ENCODE assay signal across 8 mouse cellular contexts in the genomic region with DNA sequence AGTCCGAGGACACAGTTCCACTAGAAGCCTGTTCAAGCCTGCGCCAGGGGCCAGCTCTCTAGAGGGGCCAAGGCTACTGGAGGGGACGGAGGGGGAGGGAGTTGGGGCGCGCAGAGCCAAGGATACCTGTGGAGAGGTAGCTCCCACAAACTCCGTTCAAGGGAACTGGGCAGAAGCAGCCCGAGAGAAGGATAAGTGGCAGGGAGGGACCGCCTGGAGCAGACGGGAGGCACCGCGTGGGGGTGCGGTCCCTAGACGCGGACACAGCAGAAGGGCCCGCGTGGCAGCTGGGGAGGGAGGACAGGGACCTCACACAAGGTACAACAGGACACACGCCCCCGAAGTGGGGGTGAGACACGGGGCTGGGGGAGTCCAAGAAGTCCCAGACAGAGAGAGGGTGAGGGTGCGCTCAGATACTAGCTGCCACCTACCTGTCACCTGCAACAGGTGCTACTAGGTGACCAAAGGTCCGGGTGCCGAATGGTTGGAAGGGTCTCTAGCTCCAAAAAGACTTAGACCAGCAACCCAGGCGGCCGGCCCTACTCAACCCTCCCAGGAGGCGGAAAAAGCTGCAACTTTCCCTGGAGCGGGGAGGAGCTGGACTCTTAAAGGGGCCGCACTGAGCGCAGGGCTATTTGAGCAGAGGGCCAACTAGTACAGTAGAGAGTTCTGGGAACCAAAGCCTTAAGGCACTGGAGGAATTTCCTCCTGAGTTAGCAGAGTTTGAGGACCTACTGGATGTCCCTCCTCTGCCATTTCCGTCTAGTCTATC. TPM values are rescaled to one million over a fixed set of nuclear protein-coding genes. Genes with fewer than 3 reads are reported as not detected.
DNase-seq lines count a peak whose midpoint lies in the region; ATAC-seq and TF ChIP-seq lines count a peak whose summit lies in the region.

Sytl4 (minus strand) TSS at position 582 of the 772 bp plus-strand sequence.

- CTCF ChIA-PET in Patski (lab: Charles Lee), result interaction anchor here (0.8 kb wide), 1 partner anchor 34 kb away, joined by 3 read pairs; no protein-coding TSS in a partner anchor

- no peak for DNase-seq in Patski (ENCODE audit: low read depth, low spot score)
- DNase-seq in embryo, embryonic 11.5 days (ENCODE audit: low read depth, low spot score), result peak; percentile 3
- DNase-seq in heart, embryonic 10.5 days (ENCODE audit: low spot score), result peak; percentile 75
- DNase-seq in kidney, adult 9 months, result peak; percentile 28
- DNase-seq in retina, embryonic 14.5 days (ENCODE audit: low spot score), result peak; percentile 51
- DNase-seq in spleen, postnatal 36 days (ENCODE audit: low spot score in 2 of 2), result no peak

- H3K9me3 ChIP-seq in heart, embryonic 10.5 days, result no peaks in the 10 kb centered on the region
- no peaks in the 10 kb centered on the region for H3K9me3 ChIP-seq in lung, embryonic 16.5 days (ENCODE audit: control insufficient read depth, low read length)

- in situ Hi-C loops in Patski (cut with MboI; ENCODE audit: low pct_unique_long_range_greater_than_20kb), result no loop called here

- H3K36me3 ChIP-seq in heart, embryonic 10.5 days, result no peaks in the 10 kb centered on the region
- H3K36me3 ChIP-seq in lung, embryonic 16.5 days (ENCODE audit: control insufficient read depth, insufficient read depth, low read length), result no peaks in the 10 kb centered on the region

- ATAC-seq in Patski, result peak; percentile 54
- peak; percentile 89 for ATAC-seq in lung, embryonic 16.5 days (ENCODE audit: low read depth)
- no peak for ATAC-seq in erythroid progenitor cell, adult 5-6 weeks (replicated peaks; ENCODE audit: low FRiP score, poor library complexity, severe bottlenecking)

- WGBS in heart, embryonic 10.5 days, result 14% methylated on average over 29 of the region's 29 CpGs
- 14% methylated on average over 29 of the region's 29 CpGs for whole genome bisulfite sequencing in lung, embryonic 16.5 days

- peaks cover 50% of the 10 kb centered on the region for H3K27me3 ChIP-seq in Patski
- H3K27me3 ChIP-seq in heart, embryonic 10.5 days (ENCODE audit: insufficient read depth, poor library complexity, severe bottlenecking), result peaks cover 12% of the 10 kb centered on the region; the same call in 1 of the 2 replicates
- no peaks in the 10 kb centered on the region; the same call in 1 of the 2 replicates for H3K27me3 ChIP-seq in lung, embryonic 16.5 days (ENCODE audit: control insufficient read depth, insufficient read depth, low read depth, low read length)

- POLR2A ChIA-PET in Patski (lab: Charles Lee), result no interaction called here

- 0 out of 2 replicates have a peak within 1 kb of the TSS, but pooled peaks have one; percentile 23 for H3K27ac ChIP-seq in heart, embryonic 10.5 days
- no peak within 1 kb of the TSS for H3K27ac ChIP-seq in lung, embryonic 16.5 days (ENCODE audit: low read length)

- TF ChIP-seq CTCF in Patski (IDR thresholded peaks at IDR 0.05), result no peak

- peak within 1 kb of the TSS; percentile 63 for H3K4me2 ChIP-seq in lung, embryonic 16.5 days (ENCODE audit: low read depth, low read length)

- peak within 1 kb of the TSS; percentile 63 for H3K4me3 ChIP-seq in heart, embryonic 10.5 days
- peak within 1 kb of the TSS; percentile 59 for H3K4me3 ChIP-seq in lung, embryonic 16.5 days (ENCODE audit: low read length)

- H3K9ac ChIP-seq in lung, embryonic 16.5 days (ENCODE audit: low read length), result peak within 1 kb of the TSS; percentile 69

- no peaks in the 10 kb centered on the region for H3K4me1 ChIP-seq in heart, embryonic 10.5 days
- no peaks in the 10 kb centered on the region for H3K4me1 ChIP-seq in lung, embryonic 16.5 days (replicated peaks; ENCODE audit: control insufficient read depth, insufficient read depth, low read length)

RNA-seq across cellular contexts. Expression of gene Sytl4, which starts in this region (rescaled TPM):
- 0.63 TPM for polyA plus RNA-seq in Patski (2021)
- 2.9 and 5.0 TPM in 2 replicates for polyA plus RNA-seq in heart, embryonic 10.5 days (2016; fragmentation: Nextera tagmentation; extraction: Ambion mirVana)
- 5.7 and 6.2 TPM in 2 replicates for polyA plus RNA-seq in lung, embryonic 16.5 days (2015; fragmentation: Nextera tagmentation; extraction: Ambion mirVana)
- 0.84 and 1.1 TPM in 2 replicates for total RNA-seq in erythroid progenitor cell, adult 5-6 weeks (2015; ENCODE audit: low replicate concordance)
- total RNA-seq in erythroid progenitor cell, adult 5-6 weeks (2017; ENCODE audit: low replicate concordance), result 1.3 TPM in 1 of 2 replicates, not detected in the other

Comparison
In these comparisons a context has a peak if more than half of its experiments do, and no peak if none do; other contexts are left out.
1. Peak in ATAC-seq in Patski; RNA of the gene not detected or under 1 TPM.
2. DNase-seq: peak in embryo, embryonic 11.5 days (single experiment), heart, embryonic 10.5 days (single experiment), kidney, adult 9 months (single experiment) and retina, embryonic 14.5 days (single experiment); none in Patski (single experiment) and spleen, postnatal 36 days (0 of 2).